Mouse (Mus musculus) megakaryocyte, embryonic 14.5 days (primary cell): ENCODE data around the gene Tenm4. TPM values are rescaled to one million over a fixed set of nuclear protein-coding genes. Genes with fewer than 3 reads are reported as not detected.

Experiments used
- H3K27me3 ChIP-seq: replicated peaks from 2 replicates; pipeline ENCODE3; 2012; ENCODE audit warnings: inconsistent platforms
- H3K36me3 ChIP-seq: replicated peaks from 2 replicates; pipeline ENCODE3; 2012; ENCODE audit warnings: low read length, inconsistent platforms, mixed read lengths
- H3K4me1 ChIP-seq: 2 replicates; pipeline ENCODE4 v1.6.1; 2012; ENCODE audit warnings: inconsistent platforms
- H3K4me3 ChIP-seq: replicated peaks from 2 replicates; pipeline ENCODE3; 2012; ENCODE audit warnings: moderate library complexity, mild to moderate bottlenecking, inconsistent platforms
- H3K9me3 ChIP-seq: 2 replicates; pipeline ENCODE4 v1.6.1; 2012; ENCODE audit warnings: inconsistent platforms
- FLI1 ChIP-seq: IDR thresholded peaks from 2 replicates; pipeline ENCODE4 v1.6.1; 2012; ENCODE audit warnings: low read length, inconsistent platforms, mixed read lengths
- GATA1 ChIP-seq: IDR thresholded peaks from 3 replicates; pipeline ENCODE4 v1.6.1; 2012; ENCODE audit warnings: mixed read lengths, low read length, inconsistent platforms, borderline replicate concordance
- polyA plus RNA-seq: library from polyadenylated mRNA; stranded (reverse); fragments of >175 nt; gene quantifications from 2 replicates; pipeline ENCODE4 v1.2.3, GENCODE M21; 2012; ENCODE audit warnings: low replicate concordance; ENCODE audit not compliant: insufficient read depth

Gene Tenm4
- polyA plus RNA-seq, 1 experiment: not detected

DNA sequence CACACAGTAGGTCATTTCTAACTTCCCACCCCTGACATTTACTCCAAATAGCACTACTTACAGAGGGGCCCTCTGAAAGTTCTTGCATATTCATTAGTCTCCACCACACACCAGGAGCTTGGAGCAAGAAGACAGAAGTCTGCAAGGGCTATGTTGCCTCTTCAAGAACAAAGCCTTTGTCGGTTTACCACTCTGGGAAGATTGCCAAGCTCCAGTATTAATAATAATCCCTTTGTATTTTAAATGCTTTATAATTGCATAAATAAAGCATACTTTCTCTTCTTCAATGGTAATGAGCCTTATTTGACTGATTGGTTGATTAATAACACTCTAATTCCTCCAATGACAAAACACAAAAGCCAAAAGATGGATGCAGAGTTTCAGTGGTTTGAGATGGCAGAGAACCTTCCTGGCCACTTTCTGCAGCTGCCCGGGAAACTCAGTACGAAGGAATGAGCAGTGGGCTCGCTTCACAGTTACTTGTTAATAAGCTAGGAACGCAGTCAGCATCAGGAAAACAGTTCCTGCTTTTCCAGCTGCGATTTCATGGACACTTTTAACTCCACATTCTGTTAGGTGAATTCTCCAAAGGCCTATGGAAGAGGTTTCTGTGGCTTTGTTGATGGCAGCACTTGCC lies 219.1 kb downstream of the Tenm4 start:
- Histone ChIP-seq H3K27me3 (no peaks in the 10 kb centered on the region), H3K9me3 (peaks cover 3% of the 10 kb centered on the region; the same call in 1 of the 2 replicates), H3K4me3 (no peak overlapping the region), H3K4me1 (no peaks in the 10 kb centered on the region), H3K36me3 (no peaks in the 10 kb centered on the region)
- TF ChIP-seq GATA1 (no peak), FLI1 (no peak)

DNA sequence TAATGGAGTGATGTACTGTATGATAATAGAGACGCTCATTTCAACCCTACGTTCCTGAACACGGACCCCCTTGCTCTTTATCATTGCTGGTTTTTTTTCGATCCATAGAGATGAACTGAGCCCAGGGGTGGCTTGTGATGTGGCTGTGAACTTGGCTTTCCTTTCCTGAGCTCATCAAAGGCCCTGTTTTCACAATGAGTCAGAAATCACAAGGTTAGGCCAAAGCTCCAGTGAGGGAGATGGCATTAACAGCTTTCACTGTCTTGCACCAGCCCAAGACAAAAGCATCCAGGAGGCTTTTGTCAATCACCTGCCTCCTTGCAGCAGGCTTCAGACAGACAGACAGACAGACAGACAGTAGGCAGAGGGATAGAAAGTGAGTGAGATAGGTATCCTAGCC lies 219.8 kb downstream of the Tenm4 start:
- Histone ChIP-seq H3K36me3 (no peaks in the 10 kb centered on the region), H3K4me3 (no peak overlapping the region), H3K4me1 (no peaks in the 10 kb centered on the region), H3K9me3 (peaks cover 3% of the 10 kb centered on the region; the same call in 1 of the 2 replicates), H3K27me3 (no peaks in the 10 kb centered on the region)
- TF ChIP-seq GATA1 (no peak), FLI1 (no peak)

DNA sequence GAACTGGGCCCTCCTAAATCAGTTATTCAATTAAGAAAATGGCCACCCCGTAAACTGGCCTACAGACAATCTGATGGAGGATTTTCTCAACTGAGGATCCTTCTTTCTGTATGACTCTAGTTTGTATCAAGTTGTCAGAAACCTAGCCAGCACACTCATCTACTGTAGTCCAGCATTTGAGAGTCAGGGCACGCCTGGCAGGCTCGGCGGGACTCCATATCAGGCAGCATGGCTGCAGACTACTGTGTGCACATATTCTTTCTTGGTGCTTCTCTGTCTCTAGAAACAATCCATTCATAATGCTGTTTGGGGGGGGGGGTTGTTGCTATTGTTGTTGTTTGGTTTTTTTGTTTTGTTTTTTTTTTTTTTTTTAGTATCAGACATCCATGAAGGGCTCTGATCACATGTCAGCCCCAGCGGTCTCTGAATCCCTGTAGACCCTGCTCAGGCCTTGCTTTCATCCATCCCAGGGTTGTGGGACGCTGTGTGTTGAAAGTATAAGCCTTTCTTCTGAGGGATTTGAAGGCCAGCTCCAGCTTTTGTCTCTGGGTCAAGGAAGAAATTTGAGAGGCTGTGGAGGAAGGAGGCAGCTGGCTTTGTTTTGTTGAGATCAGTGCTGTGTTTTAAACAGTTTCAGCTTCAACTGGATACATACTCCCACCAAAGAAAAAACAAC lies 220.9 kb downstream of the Tenm4 start:
- H3K27me3 ChIP-seq: no peaks in the 10 kb centered on the region
- peaks cover 3% of the 10 kb centered on the region; the same call in 1 of the 2 replicates for H3K9me3 ChIP-seq
- no peaks in the 10 kb centered on the region for H3K4me1 ChIP-seq
- TF ChIP-seq GATA1 (no peak), FLI1 (no peak)
- no peak overlapping the region for H3K4me3 ChIP-seq
- H3K36me3 ChIP-seq: no peaks in the 10 kb centered on the region

DNA sequence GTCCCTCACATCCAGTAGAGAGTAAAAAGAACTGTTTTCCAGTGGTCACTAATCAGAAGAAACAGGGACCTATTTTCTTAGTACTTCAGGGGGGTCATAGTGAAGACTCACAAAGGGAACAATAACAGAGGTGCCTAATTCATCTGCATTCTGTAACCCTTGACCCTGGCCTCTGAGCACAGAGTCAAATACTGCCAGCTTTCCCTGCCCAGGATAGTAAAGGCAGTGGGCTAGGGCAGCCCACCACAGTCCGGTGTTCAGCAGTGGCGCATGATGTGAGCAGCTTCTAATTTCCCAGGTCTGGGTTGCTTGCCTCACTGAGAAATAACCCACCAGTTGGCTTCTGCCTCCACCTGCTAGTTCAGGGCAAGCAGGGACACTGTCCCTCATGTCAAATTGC lies 221.6 kb downstream of the Tenm4 start:
- no peaks in the 10 kb centered on the region for H3K27me3 ChIP-seq
- H3K9me3 ChIP-seq: peaks cover 3% of the 10 kb centered on the region; the same call in 1 of the 2 replicates
- no peaks in the 10 kb centered on the region for H3K36me3 ChIP-seq
- no peaks in the 10 kb centered on the region for H3K4me1 ChIP-seq
- no peak overlapping the region for H3K4me3 ChIP-seq
- TF ChIP-seq GATA1: no peak

DNA sequence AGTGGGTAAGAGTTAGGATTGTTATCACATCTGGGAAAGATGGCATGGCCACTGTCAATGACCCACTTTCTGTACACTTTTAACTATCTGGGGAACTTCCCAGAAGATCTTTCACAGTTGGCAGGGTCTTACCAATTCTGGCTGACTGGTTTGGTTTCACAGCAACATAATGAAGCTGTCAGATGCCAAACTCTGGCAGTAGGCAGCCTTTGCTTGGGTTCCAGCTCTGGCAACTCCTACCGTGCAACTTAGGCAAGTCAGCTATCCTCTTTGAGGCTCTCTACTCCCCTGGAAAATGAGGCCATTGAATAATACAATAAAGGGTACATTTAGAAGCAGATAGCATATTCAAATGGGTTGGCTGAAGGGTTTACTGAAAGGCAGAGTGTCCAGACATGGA lies 226.9 kb downstream of the Tenm4 start:
- no peak for TF ChIP-seq FLI1
- no peak for TF ChIP-seq GATA1
- no peaks in the 10 kb centered on the region for H3K4me1 ChIP-seq
- H3K9me3 ChIP-seq: peaks cover 2% of the 10 kb centered on the region; the same call in 1 of the 2 replicates

DNA sequence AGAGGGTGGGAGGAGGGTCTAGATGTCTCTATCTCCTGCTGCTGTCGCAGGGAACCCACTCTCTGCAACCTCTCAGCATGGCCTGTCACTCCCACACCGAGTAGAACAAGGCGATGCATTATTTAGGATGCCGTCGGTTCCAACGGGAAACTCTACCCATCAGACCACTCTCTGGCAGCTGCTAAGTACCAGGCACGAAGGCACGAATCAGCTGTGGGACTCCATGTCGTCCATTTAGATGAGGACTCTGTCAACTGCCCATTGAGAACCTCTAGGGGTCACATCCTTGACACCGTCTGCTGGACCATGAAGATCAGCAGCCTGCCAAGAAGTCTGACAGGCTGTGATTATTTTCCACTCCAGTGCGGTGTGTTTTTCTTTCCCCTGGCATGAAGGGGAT lies 229.4 kb downstream of the Tenm4 start:
- Histone ChIP-seq H3K9me3 (no peaks in the 10 kb centered on the region), H3K27me3 (no peaks in the 10 kb centered on the region), H3K4me3 (no peak overlapping the region), H3K36me3 (no peaks in the 10 kb centered on the region), H3K4me1 (no peaks in the 10 kb centered on the region)
- TF ChIP-seq GATA1 (no peak), FLI1 (no peak)

More for the DNA sequence above, 226.9 kb downstream of the Tenm4 start:
- Histone ChIP-seq H3K36me3 (no peaks in the 10 kb centered on the region), H3K4me3 (no peak overlapping the region), H3K27me3 (no peaks in the 10 kb centered on the region)

- Histone ChIP-seq H3K27me3 (no peaks in the 10 kb centered on the region), H3K4me1 (no peaks in the 10 kb centered on the region), H3K36me3 (no peaks in the 10 kb centered on the region), H3K9me3 (no peaks in the 10 kb centered on the region), H3K4me3 (no peak overlapping the region)
- TF ChIP-seq FLI1 (no peak), GATA1 (no peak)
Measured at GRCm38 (mm10) chr7:96406630-96407214, 235.7 kb downstream of the Tenm4 start.

GRCm38 (mm10) chr7:96408161-96408889 lies 237.3 kb downstream of the Tenm4 start:
- Histone ChIP-seq H3K27me3 (no peaks in the 10 kb centered on the region), H3K9me3 (no peaks in the 10 kb centered on the region), H3K36me3 (no peaks in the 10 kb centered on the region), H3K4me3 (no peak overlapping the region), H3K4me1 (no peaks in the 10 kb centered on the region)
- no peak for TF ChIP-seq FLI1
- no peak for TF ChIP-seq GATA1

- H3K4me1 ChIP-seq: no peaks in the 10 kb centered on the region
- no peaks in the 10 kb centered on the region for H3K27me3 ChIP-seq
- no peaks in the 10 kb centered on the region for H3K9me3 ChIP-seq
- H3K36me3 ChIP-seq: no peaks in the 10 kb centered on the region
- H3K4me3 ChIP-seq: no peak overlapping the region
- no peak for TF ChIP-seq GATA1
Measured at GRCm38 (mm10) chr7:96409323-96409880, 238.4 kb downstream of the Tenm4 start.
